Mouse (Mus musculus): ENCODE results near the gene Unc79. TPM values are rescaled to one million over a fixed set of nuclear protein-coding genes. Genes with fewer than 3 reads are reported as not detected.

Gene Unc79
- total and polyA plus RNA-seq, 3 experiments: 0.04 to 0.86 (median 0.05) TPM

GRCm38 (mm10) chr12:103155406-103155805, 206.7 kb downstream of the Unc79 start:
- Histone ChIP-seq H3K27ac (ENCODE audit: insufficient read depth, low read depth) (no peak overlapping the region), H3K27me3 (replicated peaks) (no peaks in the 10 kb centered on the region), H3K36me3 (replicated peaks in 1 of 2; ENCODE audit: control insufficient read depth in 1 of 2, insufficient read depth in 1 of 2, low read length in 1 of 2) (no peaks in the 10 kb centered on the region), H3K4me3 (replicated peaks in 1 of 3; ENCODE audit: low read depth in 2 of 3, low read length in 2 of 3, poor library complexity in 1 of 3) (no peak overlapping the region), H3K4me2 (ENCODE audit: insufficient read depth, low read depth, poor library complexity, severe bottlenecking) (no peak overlapping the region), H3K9ac (ENCODE audit: insufficient read depth, low read depth) (no peak overlapping the region), H3K79me2 (replicated peaks; ENCODE audit: control insufficient read depth, extremely low read depth, insufficient read depth, poor library complexity, severe bottlenecking) (no peaks in the 10 kb centered on the region), H3K4me1 (ENCODE audit: control insufficient read depth in 1 of 2, insufficient read depth in 2 of 2) (peaks cover 0 to 3% of the 10 kb centered on the region in 2 experiments; a peak in 1 of 4 replicates), H3K9me3 (replicated peaks; ENCODE audit: low read length) (peaks cover 3% of the 10 kb centered on the region)
- in situ Hi-C loops (cut with MboI; ENCODE audit: low pct_ligation_motif_present, low pct_unique_long_range_greater_than_20kb, low sequenced_read_pairs) (no loop called here), dilution Hi-C loops (cut with MboI; ENCODE audit: extremely low pct_ligation_motif_present, extremely low pct_unique_long_range_greater_than_20kb, low sequenced_read_pairs) (no loop called here)
- no peak for DNase-seq (ENCODE audit: extremely low read depth)
- TF ChIP-seq MAFK (IDR thresholded peaks at IDR 0.05; ENCODE audit: insufficient replicate concordance, low read length) (no peak), CHD2 (IDR thresholded peaks at IDR 0.05; ENCODE audit: low read length) (no peak), POLR2AphosphoS2 (IDR thresholded peaks at IDR 0.05; ENCODE audit: low read depth, low read length) (no peak), USF1 (IDR thresholded peaks at IDR 0.05; ENCODE audit: low read depth, low read length) (no peak), MAX (IDR thresholded peaks at IDR 0.05; ENCODE audit: low read length) (no peak), RAD21 (IDR thresholded peaks at IDR 0.05; ENCODE audit: low read depth, low read length) (no peak), MXI1 (IDR thresholded peaks at IDR 0.05; ENCODE audit: low read depth, low read length) (peak; percentile 97)

GRCm38 (mm10) chr12:103157129-103157910, 208.7 kb downstream of the Unc79 start:
- TF ChIP-seq TCF12 (IDR thresholded peaks at IDR 0.05; ENCODE audit: low read depth, low read length) (no peak), TBP (conservative IDR thresholded peaks at IDR 0.05; ENCODE audit: low read depth, low read length) (no peak), JUND (conservative IDR thresholded peaks at IDR 0.05; ENCODE audit: low read depth, low read length) (no peak), MEF2A (IDR thresholded peaks at IDR 0.05; ENCODE audit: borderline replicate concordance, low read depth, low read length) (no peak), SMC3 (IDR thresholded peaks at IDR 0.05; ENCODE audit: low read depth, low read length) (no peak), POLR2A (IDR thresholded peaks at IDR 0.05; ENCODE audit: low read depth, low read length) (no peak), MAZ (IDR thresholded peaks at IDR 0.05; ENCODE audit: low read depth, low read length) (no peak), USF2 (conservative IDR thresholded peaks at IDR 0.05; ENCODE audit: low read depth, low read length) (no peak), GABPA (IDR thresholded peaks at IDR 0.05; ENCODE audit: insufficient replicate concordance, low read depth, low read length) (no peak), JUN (IDR thresholded peaks at IDR 0.05; ENCODE audit: insufficient read depth, low read depth, low read length) (no peak), USF1 (IDR thresholded peaks at IDR 0.05; ENCODE audit: low read depth, low read length) (no peak), NELFE (IDR thresholded peaks at IDR 0.05; ENCODE audit: low read depth, low read length) (no peak), BHLHE40 (IDR thresholded peaks at IDR 0.05; ENCODE audit: low read depth, low read length) (no peak), MYC (IDR thresholded peaks at IDR 0.05; ENCODE audit: low read depth, low read length) (no peak), MAX (IDR thresholded peaks at IDR 0.05; ENCODE audit: low read length) (no peak), E2F4 (IDR thresholded peaks at IDR 0.05; ENCODE audit: insufficient replicate concordance, low read depth, low read length) (no peak)
- H3K36me3 ChIP-seq (replicated peaks in 1 of 2; ENCODE audit: control insufficient read depth in 1 of 2, insufficient read depth in 1 of 2, low read length in 1 of 2): no peaks in the 10 kb centered on the region
- H3K4me2 ChIP-seq (ENCODE audit: insufficient read depth, low read depth, poor library complexity, severe bottlenecking): no peak overlapping the region
- H3K4me1 ChIP-seq (ENCODE audit: control insufficient read depth in 1 of 2, insufficient read depth in 2 of 2): peaks cover 0 to 3% of the 10 kb centered on the region in 2 experiments; a peak in 1 of 4 replicates
- H3K9me3 ChIP-seq (replicated peaks; ENCODE audit: low read length): peaks cover 3% of the 10 kb centered on the region
- DNase-seq (ENCODE audit: extremely low read depth): no peak
- in situ Hi-C loops (cut with MboI; ENCODE audit: low pct_ligation_motif_present, low pct_unique_long_range_greater_than_20kb, low sequenced_read_pairs) (no loop called here), dilution Hi-C loops (cut with MboI; ENCODE audit: extremely low pct_ligation_motif_present, extremely low pct_unique_long_range_greater_than_20kb, low sequenced_read_pairs) (no loop called here)
- H3K27me3 ChIP-seq (replicated peaks): no peaks in the 10 kb centered on the region
- no peaks in the 10 kb centered on the region for H3K79me2 ChIP-seq (replicated peaks; ENCODE audit: control insufficient read depth, extremely low read depth, insufficient read depth, poor library complexity, severe bottlenecking)
- no peak overlapping the region for H3K4me3 ChIP-seq (replicated peaks in 1 of 3; ENCODE audit: low read depth in 2 of 3, low read length in 2 of 3, poor library complexity in 1 of 3)
- H3K9ac ChIP-seq (ENCODE audit: insufficient read depth, low read depth): no peak overlapping the region
- H3K27ac ChIP-seq (ENCODE audit: insufficient read depth, low read depth): no peak overlapping the region
